Mouse (Mus musculus): ENCODE data around the gene Apom. TPM values are rescaled to one million over a fixed set of nuclear protein-coding genes. Genes with fewer than 3 reads are reported as not detected.

Gene Apom
- polyA plus RNA-seq, 1 experiment from 2014 or later = 0.56 TPM

DNA sequence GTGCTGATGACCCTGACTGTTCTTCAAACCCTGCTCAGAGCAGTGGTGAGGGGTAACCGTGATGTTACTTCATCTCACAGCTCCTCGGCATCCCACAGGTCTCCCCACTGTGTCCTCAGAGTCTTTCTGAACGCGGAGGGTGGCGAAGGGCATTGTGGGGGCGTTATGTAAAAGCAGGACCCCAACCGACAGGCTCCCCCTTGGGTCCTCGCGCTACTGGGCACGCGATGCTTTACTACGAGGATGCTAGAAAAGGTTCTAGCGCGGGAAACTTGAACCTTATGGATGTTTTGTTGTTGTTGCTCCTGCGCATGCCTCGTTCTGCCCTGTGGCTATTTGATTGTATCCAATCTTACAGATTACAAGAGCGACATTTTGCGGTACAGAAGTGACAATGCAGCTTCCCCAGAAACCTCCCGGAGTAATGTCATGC is 10.0 kb downstream of the Apom start, which contains the start of gene Csnk2b:
TSS of gene Csnk2b (minus strand) at position 183 of the 433 bp plus-strand sequence.
- Histone ChIP-seq H3K4me2 (peak within 1 kb of the TSS; percentile 92), H3K36me3 (replicated peaks) (peaks cover 23% of the 10 kb centered on the region), H3K4me3 (peak within 1 kb of the TSS; percentile 77), H3K9me3 (no peaks in the 10 kb centered on the region), H3K27ac (peak within 1 kb of the TSS; percentile 90), H3K27me3 (replicated peaks) (no peaks in the 10 kb centered on the region), H3K9ac (peak within 1 kb of the TSS; percentile 84), H3K4me1 (peaks cover 38% of the 10 kb centered on the region)
- under 1% methylated on average over 19 of the region's 19 CpGs for WGBS
- no peak; the same call in 1 of the 2 replicates for ATAC-seq (replicated peaks)

DNA sequence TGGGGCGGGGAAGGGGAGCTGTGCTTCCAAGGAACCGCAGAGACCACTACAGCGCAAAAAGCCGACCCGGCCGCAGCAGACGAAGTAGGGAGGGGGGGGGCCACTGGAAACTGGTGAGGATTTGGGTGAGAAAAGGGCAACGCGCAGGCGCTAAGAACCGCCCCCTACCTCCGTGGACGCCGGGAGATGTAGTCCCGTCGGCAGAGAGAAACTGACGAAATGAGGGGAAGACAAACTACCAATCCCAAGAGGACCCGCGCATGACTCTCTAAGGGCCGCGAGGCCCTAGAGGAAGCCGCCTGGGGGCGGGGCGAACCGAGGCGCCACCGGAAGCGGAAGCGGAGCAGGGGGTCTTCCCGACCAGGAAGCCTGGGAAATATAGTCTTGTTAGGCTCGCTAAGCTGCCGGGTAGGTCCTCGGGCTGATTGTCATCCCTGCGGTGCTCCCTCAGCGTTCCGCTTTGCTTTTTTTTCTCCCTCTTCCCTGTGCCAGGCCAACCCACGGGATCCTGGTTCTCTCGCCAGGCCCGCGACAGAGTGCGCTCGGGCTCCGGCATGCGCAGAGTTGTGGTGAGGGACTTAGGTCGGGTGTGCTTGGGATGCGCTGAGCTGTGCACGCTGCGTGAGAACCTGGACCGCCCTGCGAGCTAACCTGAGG is 10.6 kb downstream of the Apom start, which contains the start of gene Gpank1:
TSS of gene Gpank1 (plus strand) at position 313 of the 657 bp plus-strand sequence.
- peak within 1 kb of the TSS; percentile 84 for H3K9ac ChIP-seq
- no peaks in the 10 kb centered on the region for H3K27me3 ChIP-seq (replicated peaks)
- H3K9me3 ChIP-seq = no peaks in the 10 kb centered on the region
- peaks cover 32% of the 10 kb centered on the region for H3K4me1 ChIP-seq
- H3K36me3 ChIP-seq (replicated peaks) = peaks cover 27% of the 10 kb centered on the region
- under 1% methylated on average over 50 of the region's 50 CpGs for WGBS
- peak within 1 kb of the TSS; percentile 77 for H3K4me3 ChIP-seq
- H3K4me2 ChIP-seq = peak within 1 kb of the TSS; percentile 92
- peak; percentile 94 for ATAC-seq (replicated peaks)
- peak within 1 kb of the TSS; percentile 90 for H3K27ac ChIP-seq

DNA sequence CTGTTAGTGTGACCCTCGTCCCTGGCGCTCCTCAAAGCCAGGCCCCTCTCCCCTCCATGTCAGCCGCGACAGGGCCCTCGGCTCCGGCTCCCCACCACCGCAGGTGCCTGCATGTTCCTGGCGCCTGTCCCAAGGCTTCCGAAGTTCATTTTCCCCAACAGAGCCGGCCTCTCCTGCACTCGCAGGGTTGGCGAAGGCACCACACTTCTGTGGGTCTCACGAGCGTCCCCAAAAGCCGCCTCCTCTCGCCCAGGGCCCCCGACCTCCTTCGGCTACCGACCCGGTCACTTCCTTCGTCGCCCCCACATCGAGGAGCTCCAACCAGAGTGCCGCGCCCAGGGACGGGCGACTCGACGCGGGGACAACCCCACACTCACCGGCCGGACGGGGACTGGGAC is 11.1 kb downstream of the Apom start:
- Histone ChIP-seq H3K27ac (peak overlapping the region; percentile 78), H3K9me3 (no peaks in the 10 kb centered on the region), H3K9ac (peak overlapping the region; percentile 84), H3K27me3 (replicated peaks) (no peaks in the 10 kb centered on the region), H3K4me3 (peak overlapping the region; percentile 77), H3K36me3 (replicated peaks) (peaks cover 32% of the 10 kb centered on the region), H3K4me1 (peaks cover 27% of the 10 kb centered on the region), H3K4me2 (peak overlapping the region; percentile 92)
- ATAC-seq (replicated peaks) = no peak
- WGBS = under 1% methylated on average over 33 of the region's 33 CpGs

- Histone ChIP-seq H3K27ac (no peak within 1 kb of the TSS), H3K4me2 (no peak within 1 kb of the TSS), H3K27me3 (replicated peaks) (no peaks in the 10 kb centered on the region), H3K4me3 (no peak within 1 kb of the TSS), H3K36me3 (replicated peaks) (peaks cover 29% of the 10 kb centered on the region), H3K9me3 (no peaks in the 10 kb centered on the region), H3K9ac (no peak within 1 kb of the TSS), H3K4me1 (peaks cover 8% of the 10 kb centered on the region)
- ATAC-seq (replicated peaks) = no peak
- WGBS = 88% methylated on average over 8 of the region's 8 CpGs
Observed at GRCm38 (mm10) chr17:35115046-35116019, 16.5 kb downstream of the Apom start, which contains the start of gene Ly6g5b. TSS of gene Ly6g5b (minus strand) at chr17:35115428.

GRCm38 (mm10) chr17:35111774-35112173 is 20.1 kb downstream of the Apom start:
- Histone ChIP-seq H3K4me2 (no peak overlapping the region), H3K27ac (no peak overlapping the region), H3K9ac (no peak overlapping the region), H3K4me1 (no peaks in the 10 kb centered on the region), H3K27me3 (replicated peaks) (no peaks in the 10 kb centered on the region), H3K4me3 (no peak overlapping the region), H3K36me3 (replicated peaks) (peaks cover 13% of the 10 kb centered on the region), H3K9me3 (no peaks in the 10 kb centered on the region)
- no peak for ATAC-seq (replicated peaks)
- WGBS = 74% methylated on average over 9 of the region's 9 CpGs

DNA sequence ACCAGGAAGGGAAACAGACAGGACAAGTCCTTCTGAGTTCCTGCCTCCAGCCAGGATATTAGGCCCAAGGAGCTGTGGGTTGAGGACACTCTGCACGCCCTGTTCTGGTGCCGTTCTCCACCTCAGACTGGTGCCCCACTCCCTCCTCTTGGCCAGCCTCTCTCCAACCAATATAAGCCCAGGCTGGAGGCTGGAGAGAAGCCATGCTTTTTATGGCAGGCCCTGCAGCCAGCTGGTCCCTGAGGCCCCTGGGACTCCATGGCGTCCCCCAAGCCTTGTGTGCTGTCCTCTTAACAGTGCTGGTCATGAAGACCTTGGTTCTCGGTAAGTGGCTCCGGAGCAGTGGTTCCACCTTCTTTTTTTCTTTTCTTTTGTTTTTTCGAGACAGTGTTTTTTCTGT is 23.8 kb downstream of the Apom start, which contains the start of gene Ly6g5c:
TSS of gene Ly6g5c (plus strand) at position 183 of the 400 bp plus-strand sequence.
- Histone ChIP-seq H3K36me3 (replicated peaks) (peaks cover 7% of the 10 kb centered on the region; the same call in 1 of the 2 replicates), H3K9me3 (no peaks in the 10 kb centered on the region)

GRCm38 (mm10) chr17:35106522-35106921 is 25.3 kb downstream of the Apom start:
- Histone ChIP-seq H3K27ac (no peak overlapping the region), H3K27me3 (replicated peaks) (no peaks in the 10 kb centered on the region), H3K36me3 (replicated peaks) (peaks cover 22% of the 10 kb centered on the region; the same call in 1 of the 2 replicates), H3K9me3 (no peaks in the 10 kb centered on the region), H3K4me3 (no peak overlapping the region), H3K9ac (no peak overlapping the region), H3K4me2 (no peak overlapping the region), H3K4me1 (peaks cover 6% of the 10 kb centered on the region; the same call in 1 of the 2 replicates)
- WGBS = 70% methylated on average over 3 of the region's 3 CpGs
- no peak for ATAC-seq (replicated peaks)

More for the DNA sequence above, 23.8 kb downstream of the Apom start, which contains the start of gene Ly6g5c:
- H3K27ac ChIP-seq = no peak within 1 kb of the TSS
- no peak for ATAC-seq (replicated peaks)
- H3K4me3 ChIP-seq = no peak within 1 kb of the TSS
- no peak within 1 kb of the TSS for H3K9ac ChIP-seq
- H3K27me3 ChIP-seq (replicated peaks) = no peaks in the 10 kb centered on the region
- no peak within 1 kb of the TSS for H3K4me2 ChIP-seq
- peaks cover 6% of the 10 kb centered on the region; the same call in 1 of the 2 replicates for H3K4me1 ChIP-seq
- 82% methylated on average over 6 of the region's 6 CpGs for WGBS

DNA sequence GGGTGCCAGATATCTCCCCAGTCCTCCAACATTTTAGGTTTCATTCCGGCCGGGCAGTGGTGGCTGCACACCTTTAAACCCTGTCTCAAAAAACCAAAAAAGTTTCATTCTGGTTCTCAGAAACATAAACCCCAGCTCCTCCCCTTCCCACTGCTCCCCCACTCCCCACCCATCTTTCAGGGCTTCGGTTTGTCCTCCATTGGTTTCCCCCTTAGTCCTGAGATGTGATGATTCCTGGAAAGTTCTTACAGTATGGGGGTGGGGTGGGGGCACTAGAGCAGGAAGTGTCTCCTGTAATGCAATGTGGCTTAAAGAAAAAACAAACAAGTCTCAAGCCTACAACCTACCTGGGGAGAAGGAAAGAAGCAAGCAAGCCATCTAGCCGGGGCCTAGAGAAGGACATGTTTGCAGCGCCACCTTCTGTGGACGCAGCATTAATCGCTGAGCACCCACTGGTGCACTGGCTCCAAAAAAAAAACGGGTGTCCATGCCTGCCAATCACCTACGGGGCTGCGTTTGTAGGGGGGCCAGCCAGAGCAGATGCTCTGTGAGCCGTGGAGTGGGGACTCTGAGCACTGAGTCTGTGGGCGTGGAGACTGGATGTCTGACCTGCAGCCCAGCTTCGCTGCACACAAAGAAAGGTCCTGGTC is 26.0 kb downstream of the Apom start:
- Histone ChIP-seq H3K9me3 (no peaks in the 10 kb centered on the region), H3K4me3 (no peak overlapping the region), H3K9ac (0 out of 2 replicates have a peak overlapping the region, but pooled peaks have one; percentile 7), H3K4me1 (peaks cover 6% of the 10 kb centered on the region; the same call in 1 of the 2 replicates), H3K27me3 (replicated peaks) (no peaks in the 10 kb centered on the region), H3K4me2 (peak overlapping the region; percentile 26), H3K27ac (no peak overlapping the region), H3K36me3 (replicated peaks) (peaks cover 28% of the 10 kb centered on the region; the same call in 1 of the 2 replicates)
- WGBS = 19% methylated on average over 13 of the region's 13 CpGs
- ATAC-seq (replicated peaks) = no peak

- H3K4me2 ChIP-seq = no peak overlapping the region
- H3K9ac ChIP-seq = no peak overlapping the region
- WGBS = 72% methylated on average over 6 of the region's 6 CpGs
- H3K4me3 ChIP-seq = no peak overlapping the region
- no peak overlapping the region for H3K27ac ChIP-seq
- ATAC-seq (replicated peaks) = no peak
- no peaks in the 10 kb centered on the region for H3K27me3 ChIP-seq (replicated peaks)
- H3K36me3 ChIP-seq (replicated peaks) = peaks cover 33% of the 10 kb centered on the region; the same call in 1 of the 2 replicates
- peaks cover 6% of the 10 kb centered on the region; the same call in 1 of the 2 replicates for H3K4me1 ChIP-seq
- no peaks in the 10 kb centered on the region for H3K9me3 ChIP-seq
Observed at GRCm38 (mm10) chr17:35104754-35105153, 27.1 kb downstream of the Apom start.

DNA sequence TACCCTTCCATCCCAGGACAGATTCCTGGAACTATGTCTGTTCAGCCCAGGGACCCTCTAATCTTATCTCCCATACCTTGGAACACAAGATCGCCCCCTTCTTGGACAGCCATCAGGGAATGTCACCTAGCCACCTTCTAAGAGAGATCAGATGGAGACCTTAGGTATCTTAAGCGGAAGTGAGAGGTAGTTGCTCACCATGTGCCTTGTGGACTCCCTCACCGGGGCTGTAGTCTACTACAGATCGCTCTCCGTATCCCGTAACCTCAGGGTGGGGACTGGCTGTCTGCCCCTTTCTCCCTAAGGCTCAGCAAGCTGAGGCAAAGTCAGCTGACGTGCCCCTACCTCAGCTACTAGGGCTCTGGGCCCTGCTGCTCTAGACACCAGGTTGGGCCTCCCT is 27.8 kb downstream of the Apom start:
- Histone ChIP-seq H3K9me3 (no peaks in the 10 kb centered on the region), H3K27ac (no peak overlapping the region), H3K27me3 (replicated peaks) (no peaks in the 10 kb centered on the region), H3K4me1 (peaks cover 6% of the 10 kb centered on the region; the same call in 1 of the 2 replicates), H3K9ac (no peak overlapping the region), H3K4me3 (no peak overlapping the region), H3K4me2 (no peak overlapping the region), H3K36me3 (replicated peaks) (peaks cover 33% of the 10 kb centered on the region; the same call in 1 of the 2 replicates)
- WGBS = 94% methylated on average over 7 of the region's 7 CpGs
- ATAC-seq (replicated peaks) = no peak

- ATAC-seq (replicated peaks) = no peak
- H3K9me3 ChIP-seq = no peaks in the 10 kb centered on the region
- peaks cover 6% of the 10 kb centered on the region; the same call in 1 of the 2 replicates for H3K4me1 ChIP-seq
- no peak overlapping the region for H3K4me2 ChIP-seq
- peaks cover 38% of the 10 kb centered on the region; the same call in 1 of the 2 replicates for H3K36me3 ChIP-seq (replicated peaks)
- H3K9ac ChIP-seq = no peak overlapping the region
- no peaks in the 10 kb centered on the region for H3K27me3 ChIP-seq (replicated peaks)
- H3K4me3 ChIP-seq = no peak overlapping the region
- H3K27ac ChIP-seq = no peak overlapping the region
- WGBS = 71% methylated on average over 6 of the region's 6 CpGs
Observed at GRCm38 (mm10) chr17:35103221-35103690, 28.6 kb downstream of the Apom start.
